Mouse (Mus musculus) lung, adult 2 months (tissue): ENCODE results near the gene Phex. TPM values are rescaled to one million over a fixed set of nuclear protein-coding genes. Genes with fewer than 3 reads are reported as not detected.

ENCODE experiments used
- DNase-seq: peaks from one replicate; pipeline ENCODE4 v3.0.0; 2022
- H3K4me1 ChIP-seq: fragments of 200-500 bp; 2 replicates; pipeline ENCODE4 v1.6.1; 2011; ENCODE audit warnings: low read length; ENCODE audit not compliant: control insufficient read depth, insufficient read depth
- H3K4me3 ChIP-seq: fragments of 200-500 bp; replicated peaks from 2 replicates; pipeline ENCODE3; 2011; ENCODE audit warnings: low read depth, mild to moderate bottlenecking, control low read depth, low read length; ENCODE audit errors: extremely low read depth
- CTCF ChIP-seq: fragments of 200-500 bp; IDR thresholded peaks from 2 replicates; pipeline ENCODE4 v1.5.1; 2011; ENCODE audit warnings: mild to moderate bottlenecking, low read length, control low read depth; ENCODE audit not compliant: insufficient read depth
- POLR2A ChIP-seq: fragments of 200-500 bp; IDR thresholded peaks from 2 replicates; pipeline ENCODE4 v1.6.1; 2011; ENCODE audit warnings: low read depth, mild to moderate bottlenecking, control low read depth, low read length, borderline replicate concordance; ENCODE audit errors: extremely low read depth
- WGBS: fragments of 180-500 bp; shearing (Covaris S2); methylation state at CpG from one replicate; pipeline ENCODE4 v1.1.7; 2018; 5-methylcytosine and 5-hydroxymethylcytosine counted together
- polyA plus RNA-seq: library from polyadenylated mRNA; depleted of rRNA; stranded (reverse); fragments of >200 nt; gene quantifications from 2 replicates; pipeline ENCODE4 v1.2.3, GENCODE M21; 2012; rRNA removed

Gene Phex
- 0.21 and 0.36 TPM in 2 replicates for polyA plus RNA-seq

- no peak for DNase-seq
- WGBS: 55% methylated on average over 5 of the region's 5 CpGs
- no peak for TF ChIP-seq POLR2A
- TF ChIP-seq CTCF: no peak
- Histone ChIP-seq H3K4me3 (no peak within 1 kb of the TSS), H3K4me1 (no peaks in the 10 kb centered on the region)
Measured at GRCm38 (mm10) chrX:157415212-157415611, at the start of gene Phex. Gene Phex, minus strand, starts transcription at chrX:157415312.

GRCm38 (mm10) chrX:157462716-157463115, 47.6 kb upstream of the Phex start:
- Histone ChIP-seq H3K4me1 (no peaks in the 10 kb centered on the region), H3K4me3 (no peak overlapping the region)
- TF ChIP-seq POLR2A (no peak), CTCF (no peak)
- no peak for DNase-seq
- WGBS: 62% methylated on average over 3 of the region's 3 CpGs

GRCm38 (mm10) chrX:157454430-157454829, 39.3 kb upstream of the Phex start:
- TF ChIP-seq CTCF (peak; percentile 56; the same call in 1 of the 2 replicates), POLR2A (no peak)
- 52% methylated on average over 1 of the region's 1 CpGs for WGBS
- H3K4me1 ChIP-seq: no peaks in the 10 kb centered on the region
- H3K4me3 ChIP-seq: no peak overlapping the region
- peak; percentile 34 for DNase-seq

GRCm38 (mm10) chrX:157449000-157449399, 33.9 kb upstream of the Phex start:
- no peak overlapping the region for H3K4me3 ChIP-seq
- TF ChIP-seq CTCF (no peak), POLR2A (no peak)
- 63% methylated on average over 1 of the region's 1 CpGs for WGBS

GRCm38 (mm10) chrX:157447431-157447830, 32.3 kb upstream of the Phex start:
- 81% methylated on average over 6 of the region's 6 CpGs for WGBS
- TF ChIP-seq POLR2A: no peak
- no peak for TF ChIP-seq CTCF
- no peak overlapping the region for H3K4me3 ChIP-seq
- DNase-seq: no peak
- H3K4me1 ChIP-seq: no peaks in the 10 kb centered on the region

More at GRCm38 (mm10) chrX:157449000-157449399, 33.9 kb upstream of the Phex start:
- H3K4me1 ChIP-seq: no peaks in the 10 kb centered on the region
- no peak for DNase-seq

- no peak overlapping the region for H3K4me3 ChIP-seq
- DNase-seq: no peak
- no peak for TF ChIP-seq POLR2A
- TF ChIP-seq CTCF: no peak
- 83% methylated on average over 1 of the region's 1 CpGs for WGBS
- H3K4me1 ChIP-seq: no peaks in the 10 kb centered on the region
Measured at GRCm38 (mm10) chrX:157434768-157435167, 19.7 kb upstream of the Phex start.

- Histone ChIP-seq H3K4me3 (no peak overlapping the region), H3K4me1 (no peaks in the 10 kb centered on the region)
- no peak for TF ChIP-seq CTCF
- no peak for TF ChIP-seq POLR2A
- DNase-seq: no peak
- 36% methylated on average over 2 of the region's 2 CpGs for WGBS
Measured at GRCm38 (mm10) chrX:157419451-157419850, 4.3 kb upstream of the Phex start.

GRCm38 (mm10) chrX:157404919-157405318, 10.2 kb downstream of the Phex start:
- TF ChIP-seq POLR2A (no peak), CTCF (no peak)
- 59% methylated on average over 6 of the region's 6 CpGs for WGBS
- no peak for DNase-seq

GRCm38 (mm10) chrX:157391241-157391640, 23.9 kb downstream of the Phex start:
- 32% methylated on average over 2 of the region's 2 CpGs for WGBS
- TF ChIP-seq POLR2A: no peak
- TF ChIP-seq CTCF: no peak

More at GRCm38 (mm10) chrX:157404919-157405318, 10.2 kb downstream of the Phex start:
- Histone ChIP-seq H3K4me3 (no peak overlapping the region), H3K4me1 (no peaks in the 10 kb centered on the region)

GRCm38 (mm10) chrX:157390102-157390501, 25.0 kb downstream of the Phex start:
- DNase-seq: no peak
- H3K4me1 ChIP-seq: no peaks in the 10 kb centered on the region
- 63% methylated on average over 6 of the region's 6 CpGs for WGBS
- no peak overlapping the region for H3K4me3 ChIP-seq
- no peak for TF ChIP-seq CTCF
- no peak for TF ChIP-seq POLR2A

More at GRCm38 (mm10) chrX:157391241-157391640, 23.9 kb downstream of the Phex start:
- no peak overlapping the region for H3K4me3 ChIP-seq
- no peaks in the 10 kb centered on the region for H3K4me1 ChIP-seq
- DNase-seq: no peak
